9 mouse cellular contexts compared by ENCODE assay signal in the genomic region with DNA sequence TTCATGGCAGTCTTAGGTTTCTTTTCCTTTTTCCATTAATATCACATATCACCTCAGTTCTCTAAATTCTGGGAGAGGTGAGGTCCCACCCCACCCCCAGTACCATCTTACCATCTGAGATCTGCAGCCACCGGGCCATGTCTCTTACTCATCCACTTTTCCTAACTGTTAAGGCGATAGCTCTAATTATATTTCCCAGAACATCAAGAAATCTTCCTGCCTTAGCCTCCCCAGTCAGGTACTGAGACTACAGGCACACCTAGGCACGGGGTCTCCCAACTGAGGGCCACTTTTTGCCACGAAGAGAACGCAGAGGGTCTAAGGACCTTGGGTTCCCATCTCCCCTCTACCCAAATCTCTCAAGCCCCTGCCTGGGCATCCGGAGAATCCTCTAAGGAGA. TPM values are rescaled to one million over a fixed set of nuclear protein-coding genes. Genes with fewer than 3 reads are reported as not detected.
DNase-seq lines count a peak whose midpoint lies in the region; ATAC-seq and TF ChIP-seq lines count a peak whose summit lies in the region.
"Had no signal": no experiment of that assay in that cellular context is flagged by ENCODE, and none has a peak within 500 bp of the region (broad histone marks: within the 10 kb centered on the region; RNA-seq: fewer than 3 reads in every experiment).

No protein-coding gene starts in this region.

- 69% methylated on average over 6 of the region's 6 CpGs for WGBS in heart, postnatal 0 days
- 70% methylated on average over 6 of the region's 6 CpGs for WGBS in embryonic facial prominence, embryonic 13.5 days
- WGBS in intestine, embryonic 16.5 days, result 76% methylated on average over 6 of the region's 6 CpGs
- 82% methylated on average over 6 of the region's 6 CpGs for WGBS in midbrain, embryonic 14.5 days

- no peak overlapping the region for H3K9ac ChIP-seq in heart, postnatal 0 days (replicated peaks; ENCODE audit: low read depth, low read length)
- no peak overlapping the region; the same call in 1 of the 2 replicates for H3K9ac ChIP-seq in embryonic facial prominence, embryonic 13.5 days
- H3K9ac ChIP-seq in intestine, embryonic 16.5 days (ENCODE audit: low read depth, low read length), result no peak overlapping the region; the same call in 1 of the 2 replicates
- no peak overlapping the region for H3K9ac ChIP-seq in midbrain, embryonic 14.5 days (replicated peaks; ENCODE audit: low read length)

- H3K9me3 ChIP-seq in heart, postnatal 0 days (replicated peaks; ENCODE audit: control insufficient read depth, low read length), result no peaks in the 10 kb centered on the region
- no peaks in the 10 kb centered on the region for H3K9me3 ChIP-seq in embryonic facial prominence, embryonic 13.5 days
- no peaks in the 10 kb centered on the region for H3K9me3 ChIP-seq in intestine, embryonic 16.5 days (ENCODE audit: control insufficient read depth, low read length)
- H3K9me3 ChIP-seq in midbrain, embryonic 14.5 days (ENCODE audit: control insufficient read depth, low read length), result no peaks in the 10 kb centered on the region

- H3K4me2 ChIP-seq in heart, postnatal 0 days (ENCODE audit: low read depth, low read length), result peak overlapping the region; percentile 68
- peak overlapping the region; percentile 88 for H3K4me2 ChIP-seq in embryonic facial prominence, embryonic 13.5 days
- peak overlapping the region; percentile 84 for H3K4me2 ChIP-seq in intestine, embryonic 16.5 days (ENCODE audit: low read depth, low read length)
- peak overlapping the region; percentile 76 for H3K4me2 ChIP-seq in midbrain, embryonic 14.5 days (ENCODE audit: low read length)

- no peaks in the 10 kb centered on the region for H3K27me3 ChIP-seq in heart, postnatal 0 days (ENCODE audit: control insufficient read depth, insufficient read depth, low read length)
- 0 out of 2 replicates have a peak, but pooled peaks cover 6% of the 10 kb centered on the region for H3K27me3 ChIP-seq in embryonic facial prominence, embryonic 13.5 days
- no peaks in the 10 kb centered on the region for H3K27me3 ChIP-seq in intestine, embryonic 16.5 days (replicated peaks; ENCODE audit: control insufficient read depth, insufficient read depth, low read length)
- no peaks in the 10 kb centered on the region for H3K27me3 ChIP-seq in midbrain, embryonic 14.5 days (ENCODE audit: control insufficient read depth, insufficient read depth, low read length)

- no peak overlapping the region for H3K4me3 ChIP-seq in heart, postnatal 0 days (ENCODE audit: low read depth, low read length)
- peak overlapping the region; percentile 42 for H3K4me3 ChIP-seq in embryonic facial prominence, embryonic 13.5 days
- peak overlapping the region; percentile 34; the same call in 1 of the 2 replicates for H3K4me3 ChIP-seq in intestine, embryonic 16.5 days (ENCODE audit: low read length)
- peak overlapping the region; percentile 37; the same call in 1 of the 2 replicates for H3K4me3 ChIP-seq in midbrain, embryonic 14.5 days (replicated peaks; ENCODE audit: low read depth, low read length)

- ATAC-seq in heart, postnatal 0 days (ENCODE audit: insufficient read depth, low read depth), result no peak
- no peak for ATAC-seq in embryonic facial prominence, embryonic 13.5 days (ENCODE audit: insufficient number of reproducible peaks, insufficient read depth, low FRiP score, low TSS enrichment, low read depth)
- ATAC-seq in intestine, embryonic 16.5 days, result no peak
- no peak for ATAC-seq in midbrain, embryonic 14.5 days (ENCODE audit: low FRiP score, low TSS enrichment)
- no peak for ATAC-seq in inflammation-experienced regulatory T-cells, adult 6 months

- TF ChIP-seq CTCF in heart, postnatal 0 days (IDR thresholded peaks at IDR 0.05; ENCODE audit: low read depth), result no peak

- no peak for DNase-seq in heart, postnatal 0 days (ENCODE audit: low spot score)
- DNase-seq in heart, postnatal 10 days, result no peak
- no peak for DNase-seq in midbrain, embryonic 14.5 days
- no peak for DNase-seq in cerebellum, postnatal 25 days
- no peak for DNase-seq in right cerebral cortex, postnatal 4 days

- intact Hi-C loops in heart, postnatal 10 days (cut with DNase I), result no loop called here

- peaks cover 15% of the 10 kb centered on the region; the same call in 1 of the 2 replicates for H3K4me1 ChIP-seq in heart, postnatal 0 days (ENCODE audit: control insufficient read depth, insufficient read depth)
- H3K4me1 ChIP-seq in embryonic facial prominence, embryonic 13.5 days, result peaks cover 11% of the 10 kb centered on the region
- H3K4me1 ChIP-seq in intestine, embryonic 16.5 days (ENCODE audit: control insufficient read depth, insufficient read depth, low read length), result peaks cover 20% of the 10 kb centered on the region
- peaks cover 11% of the 10 kb centered on the region; the same call in 1 of the 2 replicates for H3K4me1 ChIP-seq in midbrain, embryonic 14.5 days (ENCODE audit: control insufficient read depth, insufficient read depth, low read length)

- no peak for TF ChIP-seq EP300 in heart, postnatal 0 days (IDR thresholded peaks at IDR 0.05; ENCODE audit: low read depth)

- 0 out of 2 replicates have a peak, but pooled peaks cover 4% of the 10 kb centered on the region for H3K36me3 ChIP-seq in heart, postnatal 0 days (replicated peaks; ENCODE audit: control insufficient read depth, insufficient read depth, low read length)
- H3K36me3 ChIP-seq in embryonic facial prominence, embryonic 13.5 days, result no peaks in the 10 kb centered on the region
- no peaks in the 10 kb centered on the region for H3K36me3 ChIP-seq in intestine, embryonic 16.5 days (ENCODE audit: control insufficient read depth, insufficient read depth, low read length)
- no peaks in the 10 kb centered on the region for H3K36me3 ChIP-seq in midbrain, embryonic 14.5 days (ENCODE audit: control insufficient read depth, insufficient read depth, low read length)

- no peak overlapping the region for H3K27ac ChIP-seq in heart, postnatal 0 days (ENCODE audit: low read depth)
- H3K27ac ChIP-seq in embryonic facial prominence, embryonic 13.5 days, result no peak overlapping the region
- no peak overlapping the region for H3K27ac ChIP-seq in intestine, embryonic 16.5 days (ENCODE audit: low read length)
- H3K27ac ChIP-seq in midbrain, embryonic 14.5 days (replicated peaks; ENCODE audit: low read depth, low read length), result no peak overlapping the region

RNA-seq across cellular contexts. Expression of a gene that starts 0.6 kb away (rescaled TPM):
- 1.1 TPM in 1 of 2 replicates, not detected in the other for total RNA-seq in heart, postnatal 0 days (2014; rRNA removed; ENCODE audit: low replicate concordance)
- 0.69 and 0.79 TPM in 2 replicates for polyA plus RNA-seq in heart, postnatal 0 days (2015; fragmentation: Nextera tagmentation; extraction: Ambion mirVana)
- 1 to 10 TPM in 1 of 2 experiments, under 1 TPM in 1; 0.64 to 2.0 TPM for total RNA-seq in heart, postnatal 10 days (2021)
- polyA plus RNA-seq in embryonic facial prominence, embryonic 13.5 days (2015; fragmentation: Nextera tagmentation; extraction: Ambion mirVana), result 1.8 and 2.7 TPM in 2 replicates
- polyA plus RNA-seq in intestine, embryonic 16.5 days (2015; fragmentation: Nextera tagmentation; extraction: Ambion mirVana), result 1.3 and 1.7 TPM in 2 replicates
- polyA plus RNA-seq in midbrain, embryonic 14.5 days (2014; fragmentation: Nextera tagmentation; extraction: Ambion mirVana), result 1.7 and 2.5 TPM in 2 replicates
- polyA plus RNA-seq in inflammation-experienced regulatory T-cells, adult 6 months (2017; shearing (Covaris generic)), result under 1 TPM; 0.39 to 0.69 (median 0.68) TPM

RNA-seq across cellular contexts. Expression of a gene that starts 30.4 kb away (rescaled TPM):
- 6.2 and 7.8 TPM in 2 replicates for total RNA-seq in heart, postnatal 0 days (2014; rRNA removed; ENCODE audit: low replicate concordance)
- polyA plus RNA-seq in heart, postnatal 0 days (2015; fragmentation: Nextera tagmentation; extraction: Ambion mirVana), result 12.6 and 14.6 TPM in 2 replicates
- 1 to 10 TPM; 8.7 to 9.1 TPM for total RNA-seq in heart, postnatal 10 days (2021)
- 20.2 and 21.5 TPM in 2 replicates for polyA plus RNA-seq in embryonic facial prominence, embryonic 13.5 days (2015; fragmentation: Nextera tagmentation; extraction: Ambion mirVana)
- polyA plus RNA-seq in intestine, embryonic 16.5 days (2015; fragmentation: Nextera tagmentation; extraction: Ambion mirVana), result 11.0 and 12.4 TPM in 2 replicates
- polyA plus RNA-seq in midbrain, embryonic 14.5 days (2014; fragmentation: Nextera tagmentation; extraction: Ambion mirVana), result 10.8 and 11.0 TPM in 2 replicates
- 10 to 100 TPM in 2 of 3 experiments, 1 to 10 TPM in 1; 9.4 to 13.1 (median 12.3) TPM for polyA plus RNA-seq in inflammation-experienced regulatory T-cells, adult 6 months (2017; shearing (Covaris generic))

RNA-seq across cellular contexts. Expression of a gene that starts 32.1 kb away (rescaled TPM):
- 0.34 and 1.5 TPM in 2 replicates for total RNA-seq in heart, postnatal 0 days (2014; rRNA removed; ENCODE audit: low replicate concordance)
- 5.2 and 6.2 TPM in 2 replicates for polyA plus RNA-seq in heart, postnatal 0 days (2015; fragmentation: Nextera tagmentation; extraction: Ambion mirVana)
- 1 to 10 TPM; 3.6 to 4.0 TPM for total RNA-seq in heart, postnatal 10 days (2021)
- polyA plus RNA-seq in embryonic facial prominence, embryonic 13.5 days (2015; fragmentation: Nextera tagmentation; extraction: Ambion mirVana), result 12.6 and 14.0 TPM in 2 replicates
- polyA plus RNA-seq in intestine, embryonic 16.5 days (2015; fragmentation: Nextera tagmentation; extraction: Ambion mirVana), result 7.1 and 8.2 TPM in 2 replicates
- 30.7 and 39.0 TPM in 2 replicates for polyA plus RNA-seq in midbrain, embryonic 14.5 days (2014; fragmentation: Nextera tagmentation; extraction: Ambion mirVana)
- polyA plus RNA-seq in inflammation-experienced regulatory T-cells, adult 6 months (2017; shearing (Covaris generic)), result 1 to 10 TPM in 1 of 3 experiments, under 1 TPM in 1, not detected in 1; 0.65 to 1.1 TPM
- polyA plus RNA-seq: CD4-positive, CD25-positive, alpha-beta regulatory T cell, adult 4 months had no signal

RNA-seq across cellular contexts. Expression of a gene that starts 34.0 kb away (rescaled TPM):
- total RNA-seq in heart, postnatal 0 days (2014; rRNA removed; ENCODE audit: low replicate concordance), result 18.7 and 21.0 TPM in 2 replicates
- polyA plus RNA-seq in heart, postnatal 0 days (2015; fragmentation: Nextera tagmentation; extraction: Ambion mirVana), result 44.7 and 45.1 TPM in 2 replicates
- total RNA-seq in heart, postnatal 10 days (2021), result 10 to 100 TPM; 49.3 to 54.5 TPM
- 22.0 and 28.6 TPM in 2 replicates for polyA plus RNA-seq in embryonic facial prominence, embryonic 13.5 days (2015; fragmentation: Nextera tagmentation; extraction: Ambion mirVana)
- 31.0 and 32.8 TPM in 2 replicates for polyA plus RNA-seq in intestine, embryonic 16.5 days (2015; fragmentation: Nextera tagmentation; extraction: Ambion mirVana)
- polyA plus RNA-seq in midbrain, embryonic 14.5 days (2014; fragmentation: Nextera tagmentation; extraction: Ambion mirVana), result 31.4 and 38.9 TPM in 2 replicates
- polyA plus RNA-seq in inflammation-experienced regulatory T-cells, adult 6 months (2017; shearing (Covaris generic)), result 10 to 100 TPM; 13.3 to 17.3 (median 14.9) TPM

RNA-seq across cellular contexts. Expression of a gene that starts 43.6 kb away (rescaled TPM):
- 11.7 and 18.2 TPM in 2 replicates for total RNA-seq in heart, postnatal 0 days (2014; rRNA removed; ENCODE audit: low replicate concordance)
- 4.9 and 5.4 TPM in 2 replicates for polyA plus RNA-seq in heart, postnatal 0 days (2015; fragmentation: Nextera tagmentation; extraction: Ambion mirVana)
- 10 to 100 TPM; 25.6 to 30.0 TPM for total RNA-seq in heart, postnatal 10 days (2021)
- 14.9 and 16.6 TPM in 2 replicates for polyA plus RNA-seq in embryonic facial prominence, embryonic 13.5 days (2015; fragmentation: Nextera tagmentation; extraction: Ambion mirVana)
- 4.4 and 5.2 TPM in 2 replicates for polyA plus RNA-seq in intestine, embryonic 16.5 days (2015; fragmentation: Nextera tagmentation; extraction: Ambion mirVana)
- polyA plus RNA-seq in midbrain, embryonic 14.5 days (2014; fragmentation: Nextera tagmentation; extraction: Ambion mirVana), result 16.4 and 20.3 TPM in 2 replicates
- polyA plus RNA-seq in inflammation-experienced regulatory T-cells, adult 6 months (2017; shearing (Covaris generic)), result 10 to 100 TPM; 10.8 to 18.6 (median 13.7) TPM
